In genomic region chr5:122547251-122547714, GRCm38 (mm10) we compare ENCODE assay signal across 8 mouse cellular contexts. TPM values are rescaled to one million over a fixed set of nuclear protein-coding genes. Genes with fewer than 3 reads are reported as not detected.
A peak's percentile ranks its signal among the peaks of the same experiment; 100 is the strongest.
DNase-seq lines count a peak whose midpoint lies in the region; ATAC-seq lines count a peak whose summit lies in the region.

No protein-coding gene starts in this region.

- no peaks in the 10 kb centered on the region for H3K27me3 ChIP-seq in lung, embryonic 16.5 days (ENCODE audit: control insufficient read depth, insufficient read depth, low read depth, low read length)

- H3K9ac ChIP-seq in lung, embryonic 16.5 days (ENCODE audit: low read length) = 0 out of 2 replicates have a peak overlapping the region, but pooled peaks have one; percentile 8

- no peak overlapping the region for H3K4me3 ChIP-seq in lung, embryonic 16.5 days (ENCODE audit: low read length)

- no peak overlapping the region for H3K4me2 ChIP-seq in lung, embryonic 16.5 days (ENCODE audit: low read depth, low read length)

- H3K27ac ChIP-seq in lung, embryonic 16.5 days (ENCODE audit: low read length) = no peak overlapping the region

- no peaks in the 10 kb centered on the region for H3K36me3 ChIP-seq in lung, embryonic 16.5 days (ENCODE audit: control insufficient read depth, insufficient read depth, low read length)

- peaks cover 23% of the 10 kb centered on the region for H3K4me1 ChIP-seq in lung, embryonic 16.5 days (replicated peaks; ENCODE audit: control insufficient read depth, insufficient read depth, low read length)

- ATAC-seq in inflammation-experienced regulatory T-cells, adult 6 months = peak; percentile 57
- peak; percentile 42; the same call in 1 of the 2 replicates for ATAC-seq in lung, embryonic 16.5 days (ENCODE audit: low read depth)
- ATAC-seq in erythroid progenitor cell, adult 5-6 weeks (replicated peaks; ENCODE audit: low FRiP score, poor library complexity, severe bottlenecking) = no peak

- DNase-seq in right cerebral cortex, adult 2 months (ENCODE audit: low spot score in 2 of 2) = peak; percentile 51 to 62
- DNase-seq in right cerebral cortex, postnatal 4 days = no peak
- DNase-seq in adrenal gland, adult 18-20 months (ENCODE audit: low spot score in 2 of 2) = peak; percentile 34 to 49
- peak; percentile 39 for DNase-seq in embryo, embryonic 10.5 days (ENCODE audit: low spot score)
- DNase-seq in thymus, postnatal 0 days (ENCODE audit: low spot score) = peak; percentile 47

- WGBS in lung, embryonic 16.5 days = 48% methylated on average over 7 of the region's 7 CpGs

- H3K9me3 ChIP-seq in lung, embryonic 16.5 days (ENCODE audit: control insufficient read depth, low read length) = no peaks in the 10 kb centered on the region

RNA-seq across cellular contexts. Expression of gene Atp2a2, which starts 45.3 kb away (rescaled TPM):
- total RNA-seq in adrenal gland, adult 18-20 months (2021) = 100 to 1,000 TPM; 198 to 199 TPM
- 10 to 100 TPM; 12.5 to 16.2 (median 13.1) TPM for polyA plus RNA-seq in inflammation-experienced regulatory T-cells, adult 6 months (2017; shearing (Covaris generic))
- 28.8 TPM in 2 replicates for polyA plus RNA-seq in lung, embryonic 16.5 days (2015; fragmentation: Nextera tagmentation; extraction: Ambion mirVana)
- polyA plus RNA-seq in thymus, postnatal 0 days (2015; fragmentation: Nextera tagmentation; extraction: Ambion mirVana) = 20.2 and 22.6 TPM in 2 replicates
- total RNA-seq in erythroid progenitor cell, adult 5-6 weeks (2015; ENCODE audit: low replicate concordance) = 73.2 and 84.3 TPM in 2 replicates
- 106 and 160 TPM in 2 replicates for total RNA-seq in erythroid progenitor cell, adult 5-6 weeks (2017; ENCODE audit: low replicate concordance)
